Mouse (Mus musculus) cerebellum, adult 2 months (tissue): ENCODE measurements at regions not wholly inside any gene's neighbourhood (a gene's known extent, or its start where the extent isn't known, plus 50 kb on each side); places are given as distances from the start of the nearest gene placed in this dataset.

Source experiments
- CTCF ChIP-seq: fragments of 200-500 bp; IDR thresholded peaks from 2 replicates; pipeline ENCODE4 v1.5.1; 2011; ENCODE audit warnings: low read depth, mild to moderate bottlenecking, control low read depth, low read length, moderate library complexity, borderline replicate concordance; ENCODE audit not compliant: insufficient read depth
- POLR2A ChIP-seq: fragments of 200-500 bp; IDR thresholded peaks from 2 replicates; pipeline ENCODE4 v1.6.1; 2011; ENCODE audit warnings: low read length, control low read depth, borderline replicate concordance; ENCODE audit not compliant: insufficient read depth

GRCm38 (mm10) chr5:82989056-82989455 lies 365.9 kb downstream of the Tecrl start:
- TF ChIP-seq POLR2A = no peak
- TF ChIP-seq CTCF = no peak
